Mouse (Mus musculus) neutrophil, adult 5-6 weeks (primary cell): ENCODE data around the gene Oca2. TPM values are rescaled to one million over a fixed set of nuclear protein-coding genes. Genes with fewer than 3 reads are reported as not detected.

Experiments used
- total RNA-seq: library from RNA; stranded (forward); fragments of 200-1000 nt; gene quantifications from 2 replicates; pipeline ENCODE4 v1.2.3, GENCODE M21; 2017

Gene Oca2
- total RNA-seq, 1 experiment from 2014 or later: not detected

Other genes with a start within 250 kb of the Oca2 start
- 0.25 and 0.47 TPM in 2 replicates for gene Nipa1, start 219.8 kb upstream of the Oca2 start, total RNA-seq
- gene Herc2, start 189.6 kb upstream of the Oca2 start, total RNA-seq: 102 and 115 TPM in 2 replicates